ENCODE assay signal across 8 mouse cellular contexts in the genomic region with DNA sequence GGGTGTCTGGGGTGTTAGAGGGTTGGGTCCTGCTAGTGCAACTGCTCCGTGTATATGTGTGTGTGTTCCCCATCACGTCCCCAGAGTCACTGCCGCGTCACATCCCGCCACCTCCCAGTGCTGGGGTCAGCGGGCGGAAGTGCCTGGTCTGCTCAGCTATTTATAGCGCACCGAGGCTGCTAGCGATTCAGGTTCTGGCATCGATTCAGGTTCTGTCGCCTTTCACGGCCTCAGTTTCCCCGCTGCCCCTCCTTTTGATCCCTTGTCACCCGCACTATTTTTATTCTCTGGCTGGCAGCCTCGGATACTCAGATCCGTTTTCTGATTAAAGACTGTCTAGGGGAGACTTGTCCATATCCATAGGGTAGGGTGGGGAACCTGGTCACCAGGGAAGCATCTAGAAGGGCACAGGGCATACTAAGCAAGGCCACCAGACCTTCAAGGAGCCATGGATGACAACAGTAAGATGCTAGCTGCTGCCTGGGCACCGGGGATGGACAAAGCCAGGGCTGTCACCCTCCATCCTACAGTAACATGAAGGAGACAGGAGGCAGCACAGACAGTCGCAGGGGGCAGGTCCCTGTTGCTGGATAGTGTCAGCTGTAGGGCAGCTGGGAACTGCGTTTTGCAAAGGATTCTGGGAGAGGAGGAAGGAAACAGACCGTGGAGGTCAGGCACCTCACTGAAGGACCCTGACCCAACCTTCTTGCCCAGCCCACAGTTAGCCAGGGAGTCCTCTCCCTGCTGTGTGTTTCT. TPM values are rescaled to one million over a fixed set of nuclear protein-coding genes. Genes with fewer than 3 reads are reported as not detected.
DNase-seq lines count a peak whose midpoint lies in the region; ATAC-seq and TF ChIP-seq lines count a peak whose summit lies in the region.

No protein-coding gene starts in this region.

- no peaks in the 10 kb centered on the region for H3K9me3 ChIP-seq in embryonic facial prominence, embryonic 13.5 days
- H3K9me3 ChIP-seq in hindbrain, embryonic 13.5 days: no peaks in the 10 kb centered on the region
- no peaks in the 10 kb centered on the region for H3K9me3 ChIP-seq in lung, postnatal 0 days (ENCODE audit: low read length)
- no peaks in the 10 kb centered on the region for H3K9me3 ChIP-seq in stomach, embryonic 14.5 days (ENCODE audit: control insufficient read depth, low read depth, low read length)

- WGBS in embryonic facial prominence, embryonic 13.5 days: 4% methylated on average over 21 of the region's 21 CpGs
- WGBS in hindbrain, embryonic 13.5 days: 5% methylated on average over 21 of the region's 21 CpGs
- 1% methylated on average over 19 of the region's 21 CpGs for WGBS in lung, postnatal 0 days
- WGBS in stomach, embryonic 14.5 days: 4% methylated on average over 21 of the region's 21 CpGs

- no peaks in the 10 kb centered on the region for H3K36me3 ChIP-seq in embryonic facial prominence, embryonic 13.5 days
- peaks cover 10% of the 10 kb centered on the region for H3K36me3 ChIP-seq in hindbrain, embryonic 13.5 days
- H3K36me3 ChIP-seq in lung, postnatal 0 days (ENCODE audit: insufficient read depth, low read length): no peaks in the 10 kb centered on the region
- H3K36me3 ChIP-seq in stomach, embryonic 14.5 days (ENCODE audit: control insufficient read depth, insufficient read depth, low read length): no peaks in the 10 kb centered on the region

- H3K9ac ChIP-seq in embryonic facial prominence, embryonic 13.5 days: 0 out of 2 replicates have a peak overlapping the region, but pooled peaks have one; percentile 36
- H3K9ac ChIP-seq in hindbrain, embryonic 13.5 days: peak overlapping the region; percentile 53
- no peak overlapping the region for H3K9ac ChIP-seq in lung, postnatal 0 days (replicated peaks; ENCODE audit: low read depth)
- H3K9ac ChIP-seq in stomach, embryonic 14.5 days (replicated peaks; ENCODE audit: low read depth, low read length): no peak overlapping the region

- TF ChIP-seq EP300 in lung, postnatal 0 days (IDR thresholded peaks at IDR 0.05): no peak

- peak; percentile 58 for DNase-seq in embryo, embryonic 11 days
- DNase-seq in embryo, embryonic 9.5 days (ENCODE audit: extremely low spot score): no peak
- DNase-seq in lung, postnatal 0 days (ENCODE audit: low spot score): peak; percentile 68
- no peak for DNase-seq in urinary bladder, adult 18-20 months (ENCODE audit: low spot score in 2 of 2)

- peaks cover 31% of the 10 kb centered on the region for H3K4me1 ChIP-seq in embryonic facial prominence, embryonic 13.5 days
- peaks cover 55% of the 10 kb centered on the region for H3K4me1 ChIP-seq in hindbrain, embryonic 13.5 days (replicated peaks)
- H3K4me1 ChIP-seq in lung, postnatal 0 days (ENCODE audit: insufficient read depth, low read depth, low read length): peaks cover 22% of the 10 kb centered on the region; the same call in 1 of the 2 replicates
- H3K4me1 ChIP-seq in stomach, embryonic 14.5 days (ENCODE audit: control insufficient read depth, insufficient read depth, low read length): peaks cover 20% of the 10 kb centered on the region; the same call in 1 of the 2 replicates

- no peak overlapping the region; the same call in 1 of the 2 replicates for H3K4me3 ChIP-seq in embryonic facial prominence, embryonic 13.5 days
- peak overlapping the region; percentile 15 for H3K4me3 ChIP-seq in hindbrain, embryonic 13.5 days
- no peak overlapping the region for H3K4me3 ChIP-seq in lung, postnatal 0 days (ENCODE audit: low read depth, low read length)
- H3K4me3 ChIP-seq in stomach, embryonic 14.5 days (ENCODE audit: low read depth, low read length): no peak overlapping the region

- no peak for TF ChIP-seq CTCF in lung, postnatal 0 days (IDR thresholded peaks at IDR 0.05)

- peaks cover 68% of the 10 kb centered on the region for H3K27me3 ChIP-seq in embryonic facial prominence, embryonic 13.5 days
- H3K27me3 ChIP-seq in hindbrain, embryonic 13.5 days: peaks cover 19% of the 10 kb centered on the region
- 0 out of 2 replicates have a peak, but pooled peaks cover 12% of the 10 kb centered on the region for H3K27me3 ChIP-seq in lung, postnatal 0 days (replicated peaks; ENCODE audit: insufficient read depth, low read length)
- H3K27me3 ChIP-seq in stomach, embryonic 14.5 days (ENCODE audit: control insufficient read depth, insufficient read depth, low read length): no peaks in the 10 kb centered on the region

- H3K4me2 ChIP-seq in embryonic facial prominence, embryonic 13.5 days: peak overlapping the region; percentile 32; the same call in 1 of the 2 replicates
- peak overlapping the region; percentile 45 for H3K4me2 ChIP-seq in hindbrain, embryonic 13.5 days
- H3K4me2 ChIP-seq in lung, postnatal 0 days (replicated peaks; ENCODE audit: low read depth, low read length): peak overlapping the region; percentile 29
- peak overlapping the region; percentile 27 for H3K4me2 ChIP-seq in stomach, embryonic 14.5 days (replicated peaks; ENCODE audit: low read depth, low read length)

- no peak overlapping the region for H3K27ac ChIP-seq in embryonic facial prominence, embryonic 13.5 days
- peak overlapping the region; percentile 80 for H3K27ac ChIP-seq in hindbrain, embryonic 13.5 days
- H3K27ac ChIP-seq in lung, postnatal 0 days (ENCODE audit: low read length): no peak overlapping the region
- no peak overlapping the region for H3K27ac ChIP-seq in stomach, embryonic 14.5 days (ENCODE audit: low read length)

- peak; percentile 73 for ATAC-seq in CD4-positive, CD25-positive, alpha-beta regulatory T cell, adult 4 months
- no peak for ATAC-seq in embryonic facial prominence, embryonic 13.5 days (ENCODE audit: insufficient number of reproducible peaks, insufficient read depth, low FRiP score, low TSS enrichment, low read depth)
- ATAC-seq in hindbrain, embryonic 13.5 days (ENCODE audit: low FRiP score): no peak
- ATAC-seq in lung, postnatal 0 days: peak; percentile 39
- no peak for ATAC-seq in stomach, embryonic 14.5 days (ENCODE audit: insufficient number of reproducible peaks, insufficient read depth, low FRiP score, low read depth)

RNA-seq across cellular contexts. Expression of a gene that starts 3.2 kb away (rescaled TPM):
- under 1 TPM; 0.47 to 0.50 TPM for polyA plus RNA-seq in CD4-positive, CD25-positive, alpha-beta regulatory T cell, adult 4 months (2017; shearing (Covaris generic))
- polyA plus RNA-seq in embryonic facial prominence, embryonic 13.5 days (2015; fragmentation: Nextera tagmentation; extraction: Ambion mirVana): 0.87 and 1.2 TPM in 2 replicates
- 18.0 and 18.9 TPM in 2 replicates for polyA plus RNA-seq in hindbrain, embryonic 13.5 days (2015; fragmentation: Nextera tagmentation; extraction: Ambion mirVana)
- 0.35 and 0.46 TPM in 2 replicates for polyA plus RNA-seq in lung, postnatal 0 days (2015; fragmentation: Nextera tagmentation; extraction: Ambion mirVana)
- polyA plus RNA-seq in stomach, embryonic 14.5 days (2014; fragmentation: Nextera tagmentation; extraction: Ambion mirVana): 1.4 and 1.7 TPM in 2 replicates

RNA-seq across cellular contexts. Expression of a gene that starts 7.7 kb away (rescaled TPM):
- polyA plus RNA-seq in CD4-positive, CD25-positive, alpha-beta regulatory T cell, adult 4 months (2017; shearing (Covaris generic)): 10 to 100 TPM; 21.2 TPM
- 3.7 and 3.9 TPM in 2 replicates for polyA plus RNA-seq in embryonic facial prominence, embryonic 13.5 days (2015; fragmentation: Nextera tagmentation; extraction: Ambion mirVana)
- polyA plus RNA-seq in hindbrain, embryonic 13.5 days (2015; fragmentation: Nextera tagmentation; extraction: Ambion mirVana): 3.5 TPM in 2 replicates
- 7.7 and 10.0 TPM in 2 replicates for polyA plus RNA-seq in lung, postnatal 0 days (2015; fragmentation: Nextera tagmentation; extraction: Ambion mirVana)
- polyA plus RNA-seq in stomach, embryonic 14.5 days (2014; fragmentation: Nextera tagmentation; extraction: Ambion mirVana): 5.4 and 6.0 TPM in 2 replicates

RNA-seq across cellular contexts. Expression of a gene that starts 20.6 kb away (rescaled TPM):
- polyA plus RNA-seq in CD4-positive, CD25-positive, alpha-beta regulatory T cell, adult 4 months (2017; shearing (Covaris generic)): 10 to 100 TPM; 15.1 to 24.5 TPM
- 0.89 TPM in 1 of 2 replicates, not detected in the other for polyA plus RNA-seq in embryonic facial prominence, embryonic 13.5 days (2015; fragmentation: Nextera tagmentation; extraction: Ambion mirVana)
- 0.31 and 0.79 TPM in 2 replicates for polyA plus RNA-seq in hindbrain, embryonic 13.5 days (2015; fragmentation: Nextera tagmentation; extraction: Ambion mirVana)
- polyA plus RNA-seq in lung, postnatal 0 days (2015; fragmentation: Nextera tagmentation; extraction: Ambion mirVana): 2.9 and 3.9 TPM in 2 replicates
- polyA plus RNA-seq in stomach, embryonic 14.5 days (2014; fragmentation: Nextera tagmentation; extraction: Ambion mirVana): 1.3 and 1.7 TPM in 2 replicates

RNA-seq across cellular contexts. Expression of a gene that starts 33.2 kb away (rescaled TPM):
- 1 to 10 TPM; 3.4 to 6.5 TPM for polyA plus RNA-seq in CD4-positive, CD25-positive, alpha-beta regulatory T cell, adult 4 months (2017; shearing (Covaris generic))
- 0.63 and 0.89 TPM in 2 replicates for polyA plus RNA-seq in embryonic facial prominence, embryonic 13.5 days (2015; fragmentation: Nextera tagmentation; extraction: Ambion mirVana)
- polyA plus RNA-seq in hindbrain, embryonic 13.5 days (2015; fragmentation: Nextera tagmentation; extraction: Ambion mirVana): 0.32 and 0.34 TPM in 2 replicates
- polyA plus RNA-seq in lung, postnatal 0 days (2015; fragmentation: Nextera tagmentation; extraction: Ambion mirVana): 11.7 and 12.1 TPM in 2 replicates
- 4.7 and 5.4 TPM in 2 replicates for polyA plus RNA-seq in stomach, embryonic 14.5 days (2014; fragmentation: Nextera tagmentation; extraction: Ambion mirVana)

RNA-seq across cellular contexts. Expression of a gene that starts 57.1 kb away (rescaled TPM):
- polyA plus RNA-seq in CD4-positive, CD25-positive, alpha-beta regulatory T cell, adult 4 months (2017; shearing (Covaris generic)): 10 to 100 TPM; 40.4 to 46.7 TPM
- 4.3 and 5.5 TPM in 2 replicates for polyA plus RNA-seq in embryonic facial prominence, embryonic 13.5 days (2015; fragmentation: Nextera tagmentation; extraction: Ambion mirVana)
- polyA plus RNA-seq in hindbrain, embryonic 13.5 days (2015; fragmentation: Nextera tagmentation; extraction: Ambion mirVana): 62.2 and 68.2 TPM in 2 replicates
- 1.4 and 1.8 TPM in 2 replicates for polyA plus RNA-seq in lung, postnatal 0 days (2015; fragmentation: Nextera tagmentation; extraction: Ambion mirVana)
- polyA plus RNA-seq in stomach, embryonic 14.5 days (2014; fragmentation: Nextera tagmentation; extraction: Ambion mirVana): 5.5 and 7.4 TPM in 2 replicates

Comparison
In these comparisons a context has a peak if more than half of its experiments do, and no peak if none do; other contexts are left out.
1. DNase-seq: peak in embryo, embryonic 11 days (single experiment) and lung, postnatal 0 days (single experiment); none in embryo, embryonic 9.5 days (single experiment) and urinary bladder, adult 18-20 months (0 of 2).
2. ATAC-seq: peak in CD4-positive, CD25-positive, alpha-beta regulatory T cell, adult 4 months (single experiment) and lung, postnatal 0 days (single experiment); none in embryonic facial prominence, embryonic 13.5 days (single experiment), hindbrain, embryonic 13.5 days (single experiment) and stomach, embryonic 14.5 days (single experiment).
3. H3K9ac ChIP-seq: peak in embryonic facial prominence, embryonic 13.5 days (single experiment) and hindbrain, embryonic 13.5 days (single experiment); none in lung, postnatal 0 days (single experiment) and stomach, embryonic 14.5 days (single experiment).
4. Peak in every context shown above with its lines, with median percentiles within 50 percentile points of each other: H3K4me2 ChIP-seq.